Mouse (Mus musculus): Measurements from ENCODE around the gene Ppp1r13b.

Ppp1r13b gene

GRCm38 (mm10) chr12:111800459-111801183 is 107.3 kb downstream of the Ppp1r13b start:
- in situ Hi-C loops (cut with MboI; ENCODE audit: unreplicated experiment in 2 of 2) = no loop called here

DNA sequence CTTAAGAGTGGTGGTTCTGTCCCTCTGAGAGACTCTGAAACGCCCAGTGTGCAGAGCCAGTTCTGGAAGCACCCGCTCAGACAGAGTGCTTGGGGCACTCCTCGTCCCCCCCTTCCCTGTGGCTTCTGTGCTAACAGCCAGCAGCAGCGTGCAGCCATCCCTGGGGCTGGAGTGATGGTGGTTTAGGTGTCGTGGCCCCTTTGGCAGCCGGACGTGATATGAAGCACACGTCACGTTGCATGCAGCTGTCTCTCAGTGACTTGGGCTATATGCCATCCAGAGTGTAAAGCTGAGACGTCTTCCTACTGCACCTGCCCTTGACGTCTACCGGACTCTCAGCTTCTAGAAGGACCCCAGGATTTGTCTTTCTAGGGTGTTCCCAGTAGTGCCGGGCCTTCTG is 109.4 kb downstream of the Ppp1r13b start:
- in situ Hi-C loops (cut with MboI; ENCODE audit: unreplicated experiment in 2 of 2) = no loop called here

DNA sequence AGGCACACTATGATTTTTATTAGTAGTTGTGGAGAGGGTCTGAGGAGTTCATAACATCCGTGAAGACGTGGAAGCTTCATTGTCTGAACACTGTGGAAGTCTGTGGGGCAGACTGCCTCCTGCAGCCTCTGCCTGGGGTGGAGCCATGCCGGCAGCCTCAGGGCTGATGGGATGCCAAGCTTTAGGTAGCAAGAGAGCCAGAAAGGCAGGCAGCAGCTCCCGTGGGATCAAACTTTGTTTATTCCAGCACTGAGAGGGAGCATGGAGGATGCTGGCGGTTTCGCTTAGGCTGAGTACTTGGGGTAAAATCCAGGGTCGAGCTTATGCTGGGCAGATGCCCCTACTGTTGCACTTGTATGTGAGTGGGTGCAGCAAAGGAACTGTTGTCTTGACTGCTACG is 110.7 kb downstream of the Ppp1r13b start:
- in situ Hi-C loops (cut with MboI; ENCODE audit: unreplicated experiment in 2 of 2) = no loop called here

GRCm38 (mm10) chr12:111795180-111795895 is 112.6 kb downstream of the Ppp1r13b start:
- in situ Hi-C loops (cut with MboI; ENCODE audit: unreplicated experiment in 2 of 2) = no loop called here

DNA sequence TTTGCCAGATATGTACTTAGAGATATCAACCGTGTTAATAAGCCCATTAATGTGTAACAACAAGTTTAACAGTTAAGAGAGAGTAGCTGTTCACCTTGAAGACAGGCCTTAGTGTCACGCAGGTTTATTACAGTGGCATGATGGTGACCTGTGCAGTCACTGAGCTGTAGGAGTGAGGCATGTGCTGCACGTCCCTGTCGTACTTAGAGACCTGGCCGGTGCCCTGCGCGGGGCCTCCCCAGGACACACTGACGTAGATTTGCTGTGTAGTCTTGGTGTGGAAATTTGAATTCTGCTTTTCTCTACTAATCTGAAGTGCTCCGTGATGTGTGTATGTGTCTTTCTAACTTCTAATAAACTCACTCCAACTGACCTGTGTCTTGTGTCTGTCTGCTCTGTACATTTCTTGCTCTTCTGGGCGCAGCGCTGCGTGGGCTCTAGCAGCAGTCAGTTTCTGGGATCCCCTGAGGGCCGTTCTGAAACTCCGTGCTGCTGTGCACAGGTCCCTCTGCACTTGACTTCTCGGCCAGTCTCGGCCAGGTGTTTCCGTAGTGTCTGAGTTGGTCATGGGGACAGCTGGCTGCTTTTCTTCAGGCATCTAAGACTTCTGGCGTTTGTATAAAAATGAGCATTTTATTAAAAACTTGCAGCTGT is 113.3 kb downstream of the Ppp1r13b start:
- in situ Hi-C loops (cut with MboI; ENCODE audit: unreplicated experiment in 2 of 2) = no loop called here

- in situ Hi-C loops (cut with MboI; ENCODE audit: unreplicated experiment in 2 of 2) = no loop called here
These were observed 113.8 kb downstream of the Ppp1r13b start for GRCm38 (mm10) chr12:111794102-111794501.

DNA sequence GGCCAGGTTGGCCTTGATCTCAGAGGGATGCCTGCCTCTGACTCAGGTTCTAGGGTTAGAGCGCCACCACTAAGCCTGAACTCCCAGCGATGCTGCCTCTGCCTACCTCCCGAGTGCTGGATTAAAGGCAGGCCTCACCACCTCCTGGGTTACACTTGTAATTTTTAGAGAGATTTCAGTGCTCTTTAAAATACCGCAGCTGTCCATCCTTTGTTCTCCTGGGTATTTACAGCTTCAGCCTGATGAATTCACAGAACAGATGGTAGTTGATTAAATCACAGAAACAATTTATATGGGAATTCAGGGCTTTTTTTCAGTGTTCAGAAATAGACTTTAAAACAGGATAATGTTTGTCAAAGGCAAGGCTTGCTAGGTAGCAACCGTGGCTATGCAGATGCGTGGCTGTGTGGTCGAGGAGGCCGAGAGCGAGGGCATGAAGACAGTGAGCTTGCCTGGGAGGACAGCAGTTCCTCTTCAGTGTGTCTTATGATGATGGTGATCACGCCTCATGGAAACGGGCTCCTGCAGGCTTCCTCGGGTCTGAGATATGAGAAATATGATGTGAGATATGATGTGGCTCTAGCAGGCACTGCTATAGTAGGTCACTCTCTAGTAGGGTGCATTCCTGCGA is 116.3 kb downstream of the Ppp1r13b start:
- in situ Hi-C loops (cut with MboI; ENCODE audit: unreplicated experiment in 2 of 2) = no loop called here

- in situ Hi-C loops (cut with MboI; ENCODE audit: unreplicated experiment in 2 of 2) = no loop called here
These were observed 117.3 kb downstream of the Ppp1r13b start for GRCm38 (mm10) chr12:111790631-111791030.

DNA sequence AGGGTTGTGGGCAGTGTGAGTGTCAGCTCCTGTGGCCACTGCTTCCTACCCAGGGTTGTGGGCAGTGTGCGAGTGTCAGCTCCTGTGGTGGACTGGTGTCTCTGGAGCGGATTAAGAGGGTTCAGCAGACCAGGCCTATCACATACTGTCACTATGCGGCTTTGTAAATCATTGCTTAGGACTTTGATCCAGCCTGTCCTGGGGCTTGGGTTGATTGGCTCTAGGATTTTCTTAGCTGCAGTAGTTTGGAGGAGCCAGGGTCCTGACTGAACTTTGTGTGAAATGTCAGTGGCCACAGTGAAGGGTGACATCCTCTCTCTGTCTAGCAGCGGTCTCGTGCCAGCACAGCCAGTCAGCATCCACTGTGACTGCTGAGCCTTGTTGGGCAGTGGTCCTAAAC is 117.8 kb downstream of the Ppp1r13b start:
- in situ Hi-C loops (cut with MboI; ENCODE audit: unreplicated experiment in 2 of 2) = no loop called here

- in situ Hi-C loops (cut with MboI; ENCODE audit: unreplicated experiment in 2 of 2) = no loop called here
These were observed 120.9 kb downstream of the Ppp1r13b start for GRCm38 (mm10) chr12:111787015-111787414.

DNA sequence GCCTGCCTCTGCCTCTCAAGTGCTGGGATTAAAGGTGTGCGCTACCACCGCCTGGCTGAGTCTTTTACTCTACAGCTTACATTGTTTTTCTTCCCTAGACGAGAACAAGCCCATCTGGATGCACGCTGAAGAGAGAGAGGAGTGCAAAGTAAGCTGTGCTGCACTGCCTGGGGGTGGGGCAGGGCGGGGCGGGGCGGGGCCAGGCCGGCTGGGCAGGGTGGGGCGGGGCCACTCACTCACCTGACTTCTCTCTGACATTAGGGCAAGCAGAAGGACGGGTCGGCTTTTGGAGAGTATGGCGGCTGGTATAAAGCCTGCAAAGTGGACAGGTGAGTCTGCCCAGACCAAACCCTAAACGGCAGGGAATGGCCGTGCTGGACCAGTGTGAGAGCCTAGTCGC is 122.7 kb downstream of the Ppp1r13b start:
- in situ Hi-C loops (cut with MboI; ENCODE audit: unreplicated experiment in 2 of 2) = no loop called here

GRCm38 (mm10) chr12:111779544-111779943 is 128.4 kb downstream of the Ppp1r13b start:
- in situ Hi-C loops (cut with MboI; ENCODE audit: unreplicated experiment in 2 of 2) = no loop called here
